Comparison of ENCODE assay signal across 19 mouse cellular contexts in genomic region chr9:51418923-51419482, GRCm38 (mm10).
"Had no signal": no experiment of that assay in that cellular context is flagged by ENCODE, and none has a peak within 500 bp of the region (broad histone marks: within the 10 kb centered on the region; RNA-seq: fewer than 3 reads in every experiment).

No protein-coding gene starts in this region.

- H3K4me3 ChIP-seq: megakaryocyte, embryonic 14.5 days; midbrain, embryonic 10.5 days; midbrain, embryonic 13.5 days; myocyte; neural tube, embryonic 13.5 days had no signal

- H3K9ac ChIP-seq: liver, embryonic 14.5 days; liver, postnatal 0 days; lung, embryonic 14.5 days; midbrain, embryonic 13.5 days; neural tube, embryonic 13.5 days had no signal

- ATAC-seq: liver, postnatal 0 days; lung, postnatal 0 days; midbrain, embryonic 13.5 days; midbrain, embryonic 16.5 days had no signal

- H3K27ac ChIP-seq: liver, embryonic 14.5 days; macrophage; midbrain, embryonic 10.5 days; midbrain, embryonic 13.5 days; neural tube, embryonic 13.5 days had no signal

- H3K4me1 ChIP-seq: megakaryocyte, embryonic 14.5 days; midbrain, embryonic 10.5 days; midbrain, embryonic 13.5 days; neural tube, embryonic 13.5 days had no signal

- H3K9me3 ChIP-seq: megakaryocyte, embryonic 14.5 days; midbrain, embryonic 10.5 days; midbrain, embryonic 13.5 days; neural tube, embryonic 13.5 days had no signal

- H3K27me3 ChIP-seq: megakaryocyte, embryonic 14.5 days; midbrain, embryonic 13.5 days; neural tube, embryonic 13.5 days had no signal

- H3K4me2 ChIP-seq: liver, embryonic 11.5 days; lung, embryonic 14.5 days; midbrain, embryonic 13.5 days; neural tube, embryonic 13.5 days had no signal

- DNase-seq: kidney, adult 2 months; kidney, postnatal 10 days; kidney, postnatal 4 days; liver, postnatal 0 days; lung, embryonic 14.5 days; retina, postnatal 1 day; right cerebral cortex, postnatal 25 days; thymus, adult 18-20 months; thymus, postnatal 36 days had no signal

- H3K36me3 ChIP-seq: midbrain, embryonic 10.5 days; midbrain, embryonic 13.5 days; neural tube, embryonic 13.5 days had no signal
